Mouse (Mus musculus) limb, embryonic 12.5 days (tissue): Measurements from ENCODE around the gene Myocos. TPM values are rescaled to one million over a fixed set of nuclear protein-coding genes. Genes with fewer than 3 reads are reported as not detected.

Source experiments
- ATAC-seq: fragments of 200-750 bp; cut with Nextera tagmentation; 2 replicates; pipeline ENCODE4 v1.8.0; 2017; ENCODE audit warnings: low read depth, moderate TSS enrichment; ENCODE audit not compliant: insufficient number of reproducible peaks, insufficient read depth, low FRiP score, low TSS enrichment
- H3K27ac ChIP-seq: fragments of 300-500 bp; sonication (generic); 2 replicates; pipeline ENCODE4 v1.5.1; 2016; ENCODE audit warnings: mild to moderate bottlenecking, moderate library complexity
- H3K27me3 ChIP-seq: fragments of 300-500 bp; sonication (generic); 2 replicates; pipeline ENCODE4 v1.6.1; 2016; ENCODE audit warnings: mild to moderate bottlenecking, moderate library complexity
- H3K36me3 ChIP-seq: fragments of 300-500 bp; sonication (generic); 2 replicates; pipeline ENCODE4 v1.6.1; 2016; ENCODE audit warnings: mild to moderate bottlenecking, moderate library complexity
- H3K4me1 ChIP-seq: fragments of 300-500 bp; sonication (generic); replicated peaks from 2 replicates; pipeline ENCODE4 v1.6.1; 2016
- H3K4me2 ChIP-seq: fragments of 300-500 bp; sonication (generic); 2 replicates; pipeline ENCODE4 v1.6.1; 2016; ENCODE audit warnings: mild to moderate bottlenecking, moderate library complexity
- H3K4me3 ChIP-seq: fragments of 300-500 bp; sonication (generic); replicated peaks from 2 replicates; pipeline ENCODE4 v1.5.1; 2016; ENCODE audit warnings: mild to moderate bottlenecking
- H3K9ac ChIP-seq: fragments of 300-500 bp; sonication (generic); replicated peaks from 2 replicates; pipeline ENCODE4 v1.6.1; 2016; ENCODE audit warnings: mild to moderate bottlenecking, moderate library complexity
- H3K9me3 ChIP-seq: fragments of 300-500 bp; sonication (generic); 2 replicates; pipeline ENCODE4 v1.6.1; 2016; ENCODE audit warnings: mild to moderate bottlenecking, moderate library complexity
- WGBS: fragments of 180-500 bp; shearing (Covaris S2); methylation state at CpG from one replicate; pipeline ENCODE4 v1.1.7; 2016; 5-methylcytosine and 5-hydroxymethylcytosine counted together
- polyA plus RNA-seq: library from polyadenylated mRNA; unstranded; fragments of >200 nt; fragmentation: Nextera tagmentation; extraction: Ambion mirVana; gene quantifications from 2 replicates; pipeline ENCODE4 v1.2.1, GENCODE M21; 2016

The Myocos gene
- not detected in 2 replicates for polyA plus RNA-seq

DNA sequence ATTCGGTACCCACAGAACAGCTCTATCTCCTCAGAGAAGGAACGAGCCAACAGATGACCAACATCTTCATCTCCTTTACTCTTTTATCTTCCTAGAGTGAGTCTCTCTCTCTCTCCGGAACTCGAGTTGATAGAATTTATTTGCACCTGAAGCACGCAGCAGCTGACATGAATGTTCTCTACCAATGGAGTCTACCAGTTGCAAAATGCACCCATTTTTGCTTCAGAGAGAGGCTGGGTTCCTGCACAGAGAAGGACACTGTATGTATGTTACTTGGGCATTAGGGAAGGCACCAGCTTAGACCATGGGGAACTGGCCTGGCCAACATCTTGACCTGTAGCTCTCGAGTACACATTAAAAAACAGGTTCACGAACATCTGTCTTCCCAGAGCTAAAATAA lies at the start of gene Myocos:
TSS of gene Myocos (minus strand) at position 101 of the 400 bp plus-strand sequence.
- no peak within 1 kb of the TSS for H3K9ac ChIP-seq
- WGBS = 90% methylated on average over 7 of the region's 7 CpGs
- ATAC-seq = no peak

DNA sequence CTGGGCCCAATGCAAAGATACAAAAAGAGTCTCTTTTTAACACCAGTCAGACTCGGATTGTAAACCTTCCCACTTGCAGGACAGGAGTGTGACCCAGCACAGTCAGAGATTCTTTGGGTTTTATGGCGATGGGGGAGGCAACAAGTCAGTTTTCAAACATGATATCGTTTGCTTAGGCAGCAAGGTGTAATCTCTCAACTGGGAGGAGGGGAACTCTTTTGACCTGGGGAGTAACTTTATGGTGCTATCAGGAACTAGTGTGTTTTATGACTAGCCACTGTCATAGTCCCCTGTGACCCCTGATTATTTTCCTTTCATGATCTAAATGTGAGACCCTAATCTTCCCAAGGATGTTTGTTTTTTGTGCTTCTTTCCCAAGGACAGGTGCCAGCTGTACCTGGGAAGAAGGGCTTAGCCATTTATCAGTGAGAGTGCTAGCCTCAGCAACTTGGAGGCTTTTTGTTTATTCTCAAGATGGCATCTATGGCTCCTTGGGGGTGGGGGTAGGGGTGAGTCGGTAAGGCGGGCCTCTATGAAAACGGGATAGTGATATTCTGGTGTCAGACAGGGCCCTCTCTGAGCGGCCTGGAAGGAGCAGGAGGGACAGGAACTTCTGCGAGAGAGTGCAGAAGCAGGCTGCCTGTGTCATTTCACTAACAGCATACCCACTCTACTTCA lies 42.5 kb upstream of the Myocos start:
- Histone ChIP-seq H3K9ac (no peak overlapping the region), H3K9me3 (no peaks in the 10 kb centered on the region), H3K36me3 (peaks cover 79% of the 10 kb centered on the region), H3K4me2 (no peak overlapping the region), H3K4me1 (no peaks in the 10 kb centered on the region), H3K27me3 (no peaks in the 10 kb centered on the region), H3K27ac (no peak overlapping the region), H3K4me3 (no peak overlapping the region)
- ATAC-seq = no peak
- 68% methylated on average over 8 of the region's 8 CpGs for WGBS

More for the DNA sequence above, at the start of gene Myocos:
- Histone ChIP-seq H3K4me3 (no peak within 1 kb of the TSS), H3K27me3 (no peaks in the 10 kb centered on the region), H3K36me3 (no peaks in the 10 kb centered on the region), H3K27ac (no peak within 1 kb of the TSS), H3K4me2 (no peak within 1 kb of the TSS), H3K4me1 (no peaks in the 10 kb centered on the region), H3K9me3 (no peaks in the 10 kb centered on the region)

DNA sequence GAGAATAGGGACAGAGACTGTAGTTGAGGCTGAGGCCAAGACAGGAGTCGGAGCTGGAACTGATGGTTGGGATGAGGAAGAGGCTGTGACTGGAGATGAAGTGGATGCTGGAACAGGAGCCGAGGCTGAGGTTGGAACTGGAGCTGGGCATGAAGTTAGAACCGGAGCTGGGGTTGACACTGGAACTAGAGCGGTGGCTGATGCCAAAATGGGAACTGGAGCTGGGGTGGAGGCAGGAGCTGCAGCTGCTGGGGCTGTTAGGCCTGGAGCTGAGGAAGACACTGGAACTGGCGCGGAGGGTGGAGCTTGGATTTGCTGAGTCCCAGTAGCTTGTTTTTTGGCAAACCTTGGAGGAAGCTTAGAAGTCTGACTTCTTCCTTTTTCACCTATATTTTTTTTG lies 39.8 kb upstream of the Myocos start:
- Histone ChIP-seq H3K4me2 (no peak overlapping the region), H3K4me1 (no peaks in the 10 kb centered on the region), H3K4me3 (no peak overlapping the region), H3K9ac (no peak overlapping the region), H3K36me3 (peaks cover 80% of the 10 kb centered on the region), H3K27ac (no peak overlapping the region), H3K27me3 (no peaks in the 10 kb centered on the region), H3K9me3 (no peaks in the 10 kb centered on the region)
- ATAC-seq = no peak
- 95% methylated on average over 6 of the region's 6 CpGs for WGBS

DNA sequence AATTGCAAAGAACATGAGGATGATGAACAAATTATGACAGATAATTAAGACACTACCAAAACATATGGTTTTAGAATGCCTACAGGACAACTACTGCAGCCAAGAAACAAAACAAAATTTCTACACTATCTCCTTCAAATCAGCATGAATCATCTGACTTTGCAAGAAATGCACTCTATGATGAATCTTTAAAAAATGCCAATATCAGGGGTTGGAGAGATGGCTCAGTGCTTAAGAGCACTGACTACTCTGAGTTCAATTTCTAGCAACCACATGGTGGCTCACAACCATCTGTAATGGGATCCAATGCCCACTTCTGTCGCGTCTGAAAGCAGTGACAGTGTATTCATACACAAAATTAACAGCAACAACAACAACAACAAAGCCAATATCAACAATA lies 35.7 kb upstream of the Myocos start:
- H3K4me2 ChIP-seq = no peak overlapping the region
- no peaks in the 10 kb centered on the region for H3K27me3 ChIP-seq
- H3K9ac ChIP-seq = no peak overlapping the region
- ATAC-seq = no peak
- H3K4me3 ChIP-seq = no peak overlapping the region
- H3K27ac ChIP-seq = no peak overlapping the region
- H3K4me1 ChIP-seq = no peaks in the 10 kb centered on the region
- H3K36me3 ChIP-seq = peaks cover 88% of the 10 kb centered on the region
- no peaks in the 10 kb centered on the region for H3K9me3 ChIP-seq
- 86% methylated on average over 2 of the region's 2 CpGs for WGBS

DNA sequence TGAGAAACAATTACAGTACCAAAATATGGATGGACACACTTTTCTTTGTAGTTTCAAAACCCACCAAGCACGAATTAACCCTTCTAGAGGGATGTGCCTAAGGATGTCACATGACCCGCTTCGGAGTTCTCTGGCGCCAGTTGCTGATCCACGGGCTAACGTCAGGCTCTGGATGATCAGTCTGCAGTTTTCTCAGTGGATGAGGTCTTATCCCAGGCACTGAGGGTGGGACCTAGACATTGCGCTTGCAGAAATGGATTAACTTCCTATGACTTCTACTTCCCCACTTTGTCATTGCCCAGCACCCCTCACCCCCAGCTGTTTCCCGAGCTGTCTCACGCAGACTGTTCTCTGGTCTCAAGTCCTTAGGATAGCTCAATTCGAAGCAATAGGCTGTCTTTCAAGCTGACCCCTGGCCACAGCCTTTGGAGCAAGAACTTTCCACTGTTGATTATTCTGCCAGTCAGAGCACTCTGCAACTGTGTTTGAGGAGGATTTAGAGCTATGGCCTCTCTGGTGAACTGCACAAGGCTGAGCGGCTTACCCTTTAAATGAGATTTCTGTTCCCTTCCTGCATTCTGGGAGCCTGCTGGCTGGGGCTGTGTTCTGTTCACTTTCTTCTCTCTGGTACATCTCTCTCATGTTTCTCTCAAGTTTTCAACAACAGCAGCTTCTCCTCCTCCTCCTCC lies 7.6 kb upstream of the Myocos start:
- H3K9ac ChIP-seq = peak overlapping the region; percentile 50; the same call in 1 of the 2 replicates
- no peaks in the 10 kb centered on the region for H3K9me3 ChIP-seq
- WGBS = 5% methylated on average over 11 of the region's 11 CpGs
- peaks cover 17% of the 10 kb centered on the region for H3K36me3 ChIP-seq
- H3K4me1 ChIP-seq = peaks cover 4% of the 10 kb centered on the region; the same call in 1 of the 2 replicates
- peak overlapping the region; percentile 29; the same call in 1 of the 2 replicates for H3K27ac ChIP-seq
- peak; percentile 85 for ATAC-seq
- H3K4me2 ChIP-seq = peak overlapping the region; percentile 66
- no peaks in the 10 kb centered on the region for H3K27me3 ChIP-seq
- peak overlapping the region; percentile 37 for H3K4me3 ChIP-seq

DNA sequence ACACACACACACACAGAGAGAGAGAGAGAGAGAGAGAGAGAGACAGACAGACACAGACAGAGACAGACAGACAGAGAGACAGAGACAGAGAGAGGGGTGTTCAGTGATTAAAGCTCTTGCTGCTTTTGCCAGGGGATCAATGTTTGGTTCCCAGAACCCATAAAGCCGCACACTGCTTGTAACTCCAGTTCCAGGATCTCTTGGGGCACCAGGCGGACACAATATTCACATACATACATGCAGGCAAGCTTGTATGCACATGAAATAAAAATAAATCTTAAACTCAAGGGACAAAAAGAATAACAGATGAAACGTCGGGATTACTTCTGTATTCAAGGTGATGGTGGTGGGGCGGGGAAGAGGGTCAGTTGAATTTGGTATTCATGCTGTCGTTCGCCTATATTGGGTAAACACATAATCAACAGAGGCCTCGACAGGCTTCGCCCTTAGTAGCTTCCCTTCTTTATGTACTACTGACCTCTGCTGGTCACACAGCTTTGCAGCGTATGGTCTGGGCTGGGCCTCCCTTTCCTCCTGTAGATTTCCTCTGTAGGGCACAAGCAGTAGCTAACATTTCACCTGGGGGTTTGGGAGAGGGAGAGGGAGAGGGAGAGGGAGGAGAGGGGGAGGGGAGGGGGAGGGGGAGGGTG lies 6.9 kb upstream of the Myocos start:
- Histone ChIP-seq H3K4me3 (peak overlapping the region; percentile 37), H3K9me3 (no peaks in the 10 kb centered on the region), H3K4me2 (peak overlapping the region; percentile 66), H3K4me1 (peaks cover 4% of the 10 kb centered on the region; the same call in 1 of the 2 replicates), H3K9ac (peak overlapping the region; percentile 50; the same call in 1 of the 2 replicates), H3K27ac (no peak overlapping the region), H3K27me3 (no peaks in the 10 kb centered on the region), H3K36me3 (peaks cover 11% of the 10 kb centered on the region; the same call in 1 of the 2 replicates)
- 13% methylated on average over 10 of the region's 10 CpGs for WGBS
- peak; percentile 97 for ATAC-seq

DNA sequence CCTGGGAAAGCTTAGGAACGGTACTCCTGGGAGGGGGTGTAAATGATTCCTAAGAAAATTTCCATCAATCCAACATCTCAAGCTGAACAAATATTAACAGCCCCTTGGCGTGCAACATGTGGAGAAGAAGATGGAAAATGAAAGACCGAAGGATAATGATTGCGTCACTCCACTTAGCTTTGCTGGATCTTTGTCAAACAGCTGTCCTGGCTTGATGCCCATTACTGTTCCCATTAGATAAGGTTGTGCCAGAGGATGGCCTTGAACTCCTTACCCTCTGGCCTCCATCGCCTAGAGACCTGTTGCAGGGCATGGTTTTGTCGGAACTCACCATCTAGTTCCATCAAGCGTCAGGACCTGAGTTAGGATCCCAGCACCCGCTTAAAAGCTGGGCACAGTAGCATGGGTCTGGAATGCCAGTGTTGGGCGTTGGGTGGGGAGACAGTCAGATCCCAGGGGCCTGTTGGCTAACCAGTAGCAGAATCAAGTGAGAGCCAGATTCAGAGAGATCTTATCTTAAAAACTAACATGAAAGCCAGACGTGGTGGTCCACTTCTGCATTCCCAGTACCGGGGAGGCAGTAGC lies 2.3 kb upstream of the Myocos start:
- no peak overlapping the region for H3K4me3 ChIP-seq
- no peaks in the 10 kb centered on the region for H3K4me1 ChIP-seq
- no peak overlapping the region for H3K4me2 ChIP-seq
- WGBS = 88% methylated on average over 11 of the region's 11 CpGs
- no peak for ATAC-seq
- H3K36me3 ChIP-seq = no peaks in the 10 kb centered on the region
- H3K27me3 ChIP-seq = no peaks in the 10 kb centered on the region
- H3K9me3 ChIP-seq = no peaks in the 10 kb centered on the region
- H3K9ac ChIP-seq = no peak overlapping the region
- no peak overlapping the region for H3K27ac ChIP-seq

DNA sequence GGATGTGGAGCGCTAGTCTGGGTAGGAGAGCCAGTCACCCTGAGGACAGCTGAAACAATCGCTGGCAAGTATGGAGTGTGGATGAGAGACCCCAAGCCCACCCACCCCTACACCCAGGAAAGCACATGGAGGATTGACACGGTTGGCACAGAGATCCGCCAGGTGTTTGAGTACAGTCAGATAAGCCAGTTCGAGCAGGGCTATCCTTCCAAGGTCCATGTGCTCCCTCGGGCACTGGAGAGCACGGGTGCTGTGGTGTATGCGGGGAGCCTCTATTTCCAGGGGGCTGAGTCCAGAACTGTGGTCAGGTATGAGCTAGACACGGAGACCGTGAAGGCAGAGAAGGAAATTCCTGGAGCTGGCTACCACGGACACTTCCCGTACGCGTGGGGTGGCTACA lies 9.6 kb downstream of the Myocos start:
- Histone ChIP-seq H3K4me3 (no peak overlapping the region), H3K4me2 (no peak overlapping the region), H3K36me3 (no peaks in the 10 kb centered on the region), H3K4me1 (peaks cover 5% of the 10 kb centered on the region), H3K9ac (no peak overlapping the region), H3K27ac (no peak overlapping the region), H3K27me3 (no peaks in the 10 kb centered on the region), H3K9me3 (no peaks in the 10 kb centered on the region)
- ATAC-seq = no peak
- WGBS = 93% methylated on average over 14 of the region's 14 CpGs

DNA sequence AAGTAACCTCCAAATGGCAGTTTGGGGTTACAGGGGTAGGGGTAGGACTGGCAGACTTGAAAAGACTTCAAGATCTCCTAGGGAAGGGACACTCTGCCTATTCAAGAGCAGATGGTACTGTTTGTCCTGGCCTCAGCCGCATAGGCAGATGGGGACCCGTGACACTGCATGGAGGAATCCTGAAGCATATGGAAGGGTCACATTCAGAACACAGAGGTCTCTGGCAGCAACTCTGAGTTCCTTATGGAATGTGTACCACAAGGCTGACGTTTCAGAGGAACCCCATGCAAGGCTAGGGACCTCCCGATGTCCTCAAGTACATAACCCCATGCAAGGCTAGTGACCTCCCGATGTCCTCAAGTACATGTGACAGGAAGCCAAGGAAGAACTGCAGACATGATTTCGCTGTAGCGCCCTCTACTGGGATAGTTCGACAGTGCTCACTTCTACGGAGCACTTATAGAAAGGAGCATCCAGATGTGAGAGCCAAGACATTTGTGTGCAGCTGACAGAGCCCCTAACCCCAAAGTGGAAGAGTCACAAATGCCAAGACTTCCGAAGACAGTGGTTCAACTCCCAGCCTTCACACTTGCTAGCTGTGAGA lies 11.8 kb downstream of the Myocos start:
- Histone ChIP-seq H3K4me2 (no peak overlapping the region), H3K9me3 (no peaks in the 10 kb centered on the region), H3K27me3 (no peaks in the 10 kb centered on the region), H3K4me3 (no peak overlapping the region), H3K4me1 (peaks cover 5% of the 10 kb centered on the region), H3K27ac (no peak overlapping the region), H3K36me3 (no peaks in the 10 kb centered on the region), H3K9ac (no peak overlapping the region)
- no peak for ATAC-seq
- 80% methylated on average over 10 of the region's 10 CpGs for WGBS

DNA sequence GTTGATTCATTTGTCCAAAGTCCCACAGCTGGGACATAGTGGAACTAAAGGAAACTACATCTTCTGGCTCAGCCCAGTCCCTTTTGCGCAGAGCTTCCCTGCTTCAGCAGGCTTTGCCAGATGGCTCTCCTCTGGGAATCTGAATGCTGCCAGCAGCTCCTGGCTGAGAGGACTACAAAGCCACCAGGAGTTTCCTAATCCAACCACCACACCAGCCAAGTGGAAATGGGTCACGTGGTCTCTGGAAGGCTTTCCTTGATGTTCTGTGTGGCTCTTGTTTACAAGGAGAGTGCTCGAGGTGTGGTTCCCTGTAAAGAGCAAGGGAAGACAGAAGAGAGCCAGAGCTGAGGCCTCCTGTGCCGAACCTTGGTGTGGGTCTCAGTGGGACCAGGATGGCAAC lies 14.3 kb downstream of the Myocos start:
- ATAC-seq = no peak
- H3K27ac ChIP-seq = no peak overlapping the region
- H3K4me3 ChIP-seq = no peak overlapping the region
- 32% methylated on average over 4 of the region's 4 CpGs for WGBS
- peaks cover 5% of the 10 kb centered on the region for H3K4me1 ChIP-seq
- H3K9me3 ChIP-seq = no peaks in the 10 kb centered on the region
- H3K4me2 ChIP-seq = no peak overlapping the region
- no peaks in the 10 kb centered on the region for H3K27me3 ChIP-seq
- no peaks in the 10 kb centered on the region for H3K36me3 ChIP-seq
- H3K9ac ChIP-seq = no peak overlapping the region

DNA sequence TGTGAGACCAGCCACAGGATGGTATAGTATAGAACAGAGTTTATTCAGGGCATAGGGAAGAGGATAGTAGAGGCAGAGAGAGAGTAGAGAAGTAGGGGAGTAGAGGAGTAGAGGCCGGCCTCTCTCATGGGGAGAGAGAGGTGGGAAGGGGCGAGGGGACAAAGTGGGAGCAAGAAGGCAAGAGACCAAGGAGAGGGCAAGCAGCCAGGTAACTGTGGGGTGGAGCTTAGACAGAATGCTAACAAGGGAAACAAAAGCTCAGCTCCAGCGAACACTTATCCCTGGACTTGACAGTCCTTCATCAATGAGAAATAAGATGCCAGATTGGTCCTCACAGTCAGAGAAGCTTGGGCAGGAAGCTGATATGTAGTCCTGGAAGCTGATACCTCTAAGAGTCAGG lies 15.4 kb downstream of the Myocos start:
- H3K9me3 ChIP-seq = no peaks in the 10 kb centered on the region
- H3K4me1 ChIP-seq = peaks cover 5% of the 10 kb centered on the region
- H3K27ac ChIP-seq = no peak overlapping the region
- WGBS = 80% methylated on average over 3 of the region's 3 CpGs
- no peak for ATAC-seq
- no peaks in the 10 kb centered on the region for H3K27me3 ChIP-seq
- no peak overlapping the region for H3K4me3 ChIP-seq
- no peaks in the 10 kb centered on the region for H3K36me3 ChIP-seq
- H3K9ac ChIP-seq = no peak overlapping the region
- no peak overlapping the region for H3K4me2 ChIP-seq
